In genomic region chr14:48200291-48200690, GRCm38 (mm10) we compare ENCODE assay signal across 13 mouse cellular contexts.
"Had no signal": no experiment of that assay in that cellular context is flagged by ENCODE, and none has a peak within 500 bp of the region (broad histone marks: within the 10 kb centered on the region; RNA-seq: fewer than 3 reads in every experiment).

No protein-coding gene starts in this region.

- H3K27me3 ChIP-seq: intestine, embryonic 15.5 days; liver, embryonic 13.5 days had no signal

- DNase-seq: kidney, adult 18-20 months; kidney, postnatal 10 days; kidney, postnatal 4 days; liver; liver, embryonic 13.5 days; liver, postnatal 0 days; right cerebral cortex, postnatal 4 days; spleen, adult 18-20 months; thymus, adult 18-20 months; thymus, postnatal 14 days had no signal

- H3K27ac ChIP-seq: intestine, embryonic 15.5 days; left cerebral cortex, adult 2 months; limb, embryonic 12.5 days; liver, embryonic 13.5 days had no signal

- H3K9me3 ChIP-seq: intestine, embryonic 15.5 days; limb, embryonic 12.5 days; liver, embryonic 13.5 days had no signal

- H3K4me3 ChIP-seq: intestine, embryonic 15.5 days; left cerebral cortex, adult 2 months; limb, embryonic 12.5 days; liver, embryonic 13.5 days had no signal

- H3K9ac ChIP-seq: intestine, embryonic 15.5 days; limb, embryonic 12.5 days; liver, embryonic 13.5 days; liver, postnatal 0 days had no signal

- ATAC-seq: intestine, embryonic 15.5 days; liver, postnatal 0 days had no signal

- H3K36me3 ChIP-seq: intestine, embryonic 15.5 days; limb, embryonic 12.5 days; liver, embryonic 13.5 days had no signal

- H3K4me2 ChIP-seq: intestine, embryonic 15.5 days; limb, embryonic 12.5 days; liver, embryonic 13.5 days had no signal
